Mouse (Mus musculus) MEL (cell line): ENCODE data around the gene Sgtb. TPM values are rescaled to one million over a fixed set of nuclear protein-coding genes. Genes with fewer than 3 reads are reported as not detected.

ENCODE experiments used
- DNase-seq: peaks from one replicate; pipeline ENCODE4 v3.0.0; 2011; ENCODE audit warnings: low read depth, low spot score
- H3K27ac ChIP-seq: 2 replicates; pipeline ENCODE4 v1.5.1; 2012; ENCODE audit warnings: low read depth, mild to moderate bottlenecking, control low read depth, low read length, moderate library complexity; ENCODE audit not compliant: control insufficient read depth
- H3K27me3 ChIP-seq, 2 experiments: fragments of 150-350 bp in 1 of 2; sonication (generic) in 1 of 2; 2 replicates each; pipeline ENCODE4 v1.6.1; 2012; ENCODE audit warnings: low read length in 2 of 2, mild to moderate bottlenecking in 2 of 2, improper control_type of control experiment in 1 of 2, moderate library complexity in 1 of 2; ENCODE audit not compliant: insufficient read depth in 2 of 2, control insufficient read depth in 1 of 2
- H3K36me3 ChIP-seq, 2 experiments: 2 replicates each; pipeline ENCODE4 v1.6.1; 2012 to 2014; ENCODE audit warnings: low read length in 2 of 2, improper control_type of control experiment in 1 of 2, inconsistent platforms in 1 of 2, mild to moderate bottlenecking in 1 of 2; ENCODE audit not compliant: insufficient read depth in 2 of 2, control insufficient read depth in 1 of 2
- H3K4me1 ChIP-seq, 2 experiments: fragments of 150-350 bp in 1 of 2; sonication (generic) in 1 of 2; 2 replicates each; pipeline ENCODE4 v1.6.1; 2012; ENCODE audit warnings: low read length in 2 of 2, improper control_type of control experiment in 1 of 2, mild to moderate bottlenecking in 1 of 2; ENCODE audit not compliant: insufficient read depth in 2 of 2, control insufficient read depth in 1 of 2
- H3K4me3 ChIP-seq, 2 experiments: fragments of 150-350 bp in 1 of 2; sonication (generic) in 1 of 2; 2 replicates each; pipeline ENCODE4 v1.5.1; 2012; ENCODE audit warnings: low read depth in 2 of 2, low read length in 2 of 2, mild to moderate bottlenecking in 2 of 2, moderate library complexity in 2 of 2, control low read depth in 1 of 2, improper control_type of control experiment in 1 of 2; ENCODE audit not compliant: control insufficient read depth in 1 of 2, insufficient read depth in 1 of 2
- H3K79me2 ChIP-seq: 2 replicates; pipeline ENCODE4 v1.6.1; 2012; ENCODE audit warnings: mild to moderate bottlenecking, low read length, moderate library complexity; ENCODE audit not compliant: control insufficient read depth, poor library complexity, insufficient read depth
- H3K9ac ChIP-seq: 2 replicates; pipeline ENCODE4 v1.6.1; 2012; ENCODE audit warnings: low read depth, mild to moderate bottlenecking, control low read depth, low read length, moderate library complexity; ENCODE audit not compliant: control insufficient read depth, poor library complexity, severe bottlenecking
- H3K9me3 ChIP-seq: fragments of 150-350 bp; sonication (generic); replicated peaks from 2 replicates; pipeline ENCODE4 v1.6.1; 2012; ENCODE audit warnings: mild to moderate bottlenecking, low read length, improper control_type of control experiment, moderate library complexity; ENCODE audit not compliant: insufficient read depth
- CHD1 ChIP-seq: IDR thresholded peaks from 2 replicates; pipeline ENCODE4 v1.6.1; 2012; ENCODE audit warnings: low read depth, mild to moderate bottlenecking, inconsistent platforms, low read length, improper control_type of control experiment
- CTCF ChIP-seq, 3 experiments: IDR thresholded peaks in 2 of 3; conservative IDR thresholded peaks in 1 of 3; 2 replicates each; pipeline ENCODE4 v1.5.1; 2011 to 2012; ENCODE audit warnings: low read length in 3 of 3, low read depth in 2 of 3, mild to moderate bottlenecking in 2 of 3, improper control_type of control experiment in 1 of 3, inconsistent platforms in 1 of 3, mixed read lengths in 1 of 3, moderate library complexity in 1 of 3; ENCODE audit not compliant: control insufficient read depth in 1 of 3, insufficient read depth in 1 of 3, poor library complexity in 1 of 3, severe bottlenecking in 1 of 3
- ELF1 ChIP-seq: IDR thresholded peaks from 2 replicates; pipeline ENCODE4 v1.6.1; 2014; ENCODE audit warnings: low read depth, mild to moderate bottlenecking, inconsistent platforms, low read length, improper control_type of control experiment, moderate library complexity
- EP300 ChIP-seq, 2 experiments: IDR thresholded peaks; 2 replicates each; pipeline ENCODE4 v1.6.1; 2011; ENCODE audit warnings: improper control_type of control experiment in 2 of 2, low read length in 2 of 2, low read depth in 1 of 2, mild to moderate bottlenecking in 1 of 2
- ETS1 ChIP-seq: IDR thresholded peaks from 2 replicates; pipeline ENCODE4 v1.6.1; 2012; ENCODE audit warnings: low read depth, mild to moderate bottlenecking, inconsistent platforms, low read length, improper control_type of control experiment, moderate library complexity
- GABPA ChIP-seq: IDR thresholded peaks from 2 replicates; pipeline ENCODE4 v1.6.1; 2012; ENCODE audit warnings: low read depth, mild to moderate bottlenecking, inconsistent platforms, low read length, improper control_type of control experiment, moderate library complexity
- GATA1 ChIP-seq: IDR thresholded peaks from 2 replicates; pipeline ENCODE4 v1.6.1; 2011; ENCODE audit warnings: low read depth, low read length, improper control_type of control experiment
- HCFC1 ChIP-seq: IDR thresholded peaks from 2 replicates; pipeline ENCODE4 v1.6.1; 2012; ENCODE audit warnings: low read depth, mild to moderate bottlenecking, inconsistent platforms, low read length, improper control_type of control experiment, moderate library complexity
- JUND ChIP-seq: IDR thresholded peaks from 2 replicates; pipeline ENCODE4 v1.6.1; 2011; ENCODE audit warnings: low read depth, mild to moderate bottlenecking, improper control_type of control experiment, low read length
- KAT2A ChIP-seq: conservative IDR thresholded peaks from 2 replicates; pipeline ENCODE4 v1.6.1; 2012; ENCODE audit warnings: low read depth, low read length, improper control_type of control experiment, inconsistent platforms
- MAFK ChIP-seq: IDR thresholded peaks from 2 replicates; pipeline ENCODE4 v1.6.1; 2011; ENCODE audit warnings: low read depth, mild to moderate bottlenecking, low read length, improper control_type of control experiment, borderline replicate concordance
- MEF2A ChIP-seq: IDR thresholded peaks from 2 replicates; pipeline ENCODE4 v1.6.1; 2014; ENCODE audit warnings: low read depth, mild to moderate bottlenecking, inconsistent platforms, low read length, improper control_type of control experiment; ENCODE audit not compliant: poor library complexity, insufficient replicate concordance, severe bottlenecking; ENCODE audit errors: extremely low read depth
- MXI1 ChIP-seq: IDR thresholded peaks from 2 replicates; pipeline ENCODE4 v1.6.1; 2011; ENCODE audit warnings: mild to moderate bottlenecking, low read depth, low read length, improper control_type of control experiment
- NELFE ChIP-seq: IDR thresholded peaks from 2 replicates; pipeline ENCODE4 v1.6.1; 2011; ENCODE audit warnings: low read depth, low read length, improper control_type of control experiment
- NRF1 ChIP-seq: IDR thresholded peaks from 2 replicates; pipeline ENCODE4 v1.6.1; 2014; ENCODE audit warnings: low read depth, mild to moderate bottlenecking, inconsistent platforms, low read length, improper control_type of control experiment, moderate library complexity; ENCODE audit not compliant: poor library complexity, insufficient read depth, severe bottlenecking
- POLR2AphosphoS2 ChIP-seq: IDR thresholded peaks from 2 replicates; pipeline ENCODE4 v1.6.1; 2011; ENCODE audit warnings: low read length, improper control_type of control experiment
- POLR2AphosphoS5 ChIP-seq: IDR thresholded peaks from 2 replicates; pipeline ENCODE4 v1.6.1; 2012; ENCODE audit warnings: low read depth, borderline replicate concordance, mild to moderate bottlenecking, inconsistent platforms, low read length, moderate library complexity, mixed read lengths
- RCOR1 ChIP-seq: IDR thresholded peaks from 2 replicates; pipeline ENCODE4 v1.6.1; 2012; ENCODE audit warnings: low read depth, mild to moderate bottlenecking, inconsistent platforms, low read length, improper control_type of control experiment
- SIN3A ChIP-seq: IDR thresholded peaks from 2 replicates; pipeline ENCODE4 v1.6.1; 2012; ENCODE audit warnings: low read length, improper control_type of control experiment, inconsistent platforms
- TBP ChIP-seq: IDR thresholded peaks from 2 replicates; pipeline ENCODE4 v1.8.0; 2011; ENCODE audit warnings: low read depth, low read length, improper control_type of control experiment
- USF1 ChIP-seq: IDR thresholded peaks from 2 replicates; pipeline ENCODE4 v1.6.1; 2014; ENCODE audit warnings: low read depth, mild to moderate bottlenecking, inconsistent platforms, low read length, improper control_type of control experiment, moderate library complexity
- USF2 ChIP-seq, 2 experiments: IDR thresholded peaks; 2 replicates each; pipeline ENCODE4 v1.6.1; 2011 to 2012; ENCODE audit warnings: improper control_type of control experiment in 2 of 2, low read length in 2 of 2, borderline replicate concordance in 1 of 2, inconsistent platforms in 1 of 2, low read depth in 1 of 2, mild to moderate bottlenecking in 1 of 2; ENCODE audit not compliant: insufficient read depth in 1 of 2
- ZC3H11A ChIP-seq: IDR thresholded peaks from 2 replicates; pipeline ENCODE4 v1.6.1; 2012; ENCODE audit warnings: low read depth, mild to moderate bottlenecking, inconsistent platforms, low read length, improper control_type of control experiment
- ZMIZ1 ChIP-seq: IDR thresholded peaks from 2 replicates; pipeline ENCODE4 v1.6.1; 2012; ENCODE audit warnings: low read depth, mild to moderate bottlenecking, inconsistent platforms, low read length, improper control_type of control experiment, moderate library complexity
- ZNF384 ChIP-seq: IDR thresholded peaks from 2 replicates; pipeline ENCODE4 v1.6.1; 2012; ENCODE audit warnings: low read depth, mild to moderate bottlenecking, inconsistent platforms, low read length, improper control_type of control experiment
- polyA plus RNA-seq, 2 experiments: library from polyadenylated mRNA; stranded (reverse) in 1 of 2; unstranded in 1 of 2; fragments of >175 nt in 1 of 2; fragments of >200 nt in 1 of 2; gene quantifications; 2 replicates each; pipeline versions ENCODE4 v1.2.1 to v1.2.4; 2012; ENCODE audit warnings: low replicate concordance in 2 of 2, low read depth in 1 of 2; ENCODE audit not compliant: insufficient read length in 2 of 2, insufficient read depth in 1 of 2, missing spikeins in 1 of 2
- total RNA-seq: library from RNA; depleted of rRNA; stranded (reverse); fragments of 300-350 nt; gene quantifications from 2 replicates; pipeline ENCODE4 v1.2.3, GENCODE M21; 2012

Gene Sgtb
- total and polyA plus RNA-seq, 3 experiments, result 0.11 TPM; not detected in 2

- TF ChIP-seq POLR2AphosphoS2, result no peak
Measured at GRCm38 (mm10) chr13:104060231-104060630, 49.3 kb upstream of the Sgtb start (continued).

DNA sequence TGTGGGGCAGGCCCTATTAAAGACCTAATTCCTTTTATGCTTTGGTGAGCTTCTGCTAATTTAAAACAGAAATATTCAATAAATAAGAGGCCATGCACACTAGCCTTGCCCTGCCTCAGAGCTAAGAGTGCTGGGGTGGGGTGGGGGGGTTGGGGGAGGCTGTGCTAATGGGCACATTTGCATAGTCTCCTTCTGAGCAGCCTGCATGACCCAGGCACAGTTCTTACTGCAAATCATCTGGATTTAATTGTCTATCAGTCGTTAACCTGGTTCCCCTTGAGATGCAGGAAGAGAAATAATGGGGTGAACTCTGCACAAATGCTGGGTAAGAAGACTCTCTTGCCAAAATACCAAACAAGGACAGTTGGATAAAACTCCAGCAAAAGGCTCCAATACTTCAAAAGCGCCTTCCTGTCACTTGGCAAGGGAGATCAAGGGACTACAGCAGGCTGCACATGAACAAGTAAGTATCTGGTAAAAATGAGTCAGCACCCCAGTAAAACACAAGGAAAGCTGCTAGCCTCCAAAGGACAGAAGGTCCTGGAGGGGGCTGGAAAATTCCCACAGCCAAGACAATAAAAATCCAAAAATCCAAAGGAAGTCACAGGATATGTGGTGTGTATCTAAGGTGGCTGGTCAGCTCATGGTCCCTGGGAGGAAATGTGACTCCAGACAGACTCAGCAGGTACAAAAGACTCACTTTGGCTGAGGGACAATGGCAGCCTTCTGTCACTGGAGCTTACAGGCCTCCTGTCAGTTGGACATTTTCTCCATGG lies 47.4 kb upstream of the Sgtb start:
- no peak for TF ChIP-seq SIN3A
- no peak for TF ChIP-seq ZNF384
- no peak for TF ChIP-seq NELFE
- TF ChIP-seq CTCF (IDR thresholded peaks at IDR 0.05 in 2 of 3, conservative IDR thresholded peaks at IDR 0.05 in 1 of 3; ENCODE audit: control insufficient read depth in 1 of 3, insufficient read depth in 1 of 3, low read depth in 2 of 3, low read length in 3 of 3, poor library complexity in 1 of 3, severe bottlenecking in 1 of 3), result no peak
- TF ChIP-seq ELF1, result no peak
- TF ChIP-seq KAT2A, result no peak
- TF ChIP-seq RCOR1, result no peak
- no peak for TF ChIP-seq ETS1
- no peak for TF ChIP-seq EP300 (IDR thresholded peaks at IDR 0.05; ENCODE audit: low read depth in 1 of 2, low read length in 2 of 2)
- no peak for TF ChIP-seq TBP
- no peak for TF ChIP-seq USF1
- TF ChIP-seq POLR2AphosphoS2, result no peak
- TF ChIP-seq GABPA, result no peak
- TF ChIP-seq USF2 (IDR thresholded peaks at IDR 0.05; ENCODE audit: borderline replicate concordance in 1 of 2, insufficient read depth in 1 of 2, low read depth in 1 of 2, low read length in 2 of 2), result no peak
- TF ChIP-seq ZMIZ1, result no peak
- TF ChIP-seq HCFC1, result no peak
- no peak for TF ChIP-seq MXI1
- no peak for TF ChIP-seq CHD1
- TF ChIP-seq, all 39 proteins: peak for 0
- Histone ChIP-seq H3K9me3 (no peaks in the 10 kb centered on the region), H3K27ac (no peak overlapping the region), H3K9ac (no peak overlapping the region), H3K79me2 (no peaks in the 10 kb centered on the region), H3K4me1 (peaks cover 0 to 2% of the 10 kb centered on the region in 2 experiments; a peak in 1 of 4 replicates), H3K36me3 (peaks cover 0 to 4% of the 10 kb centered on the region in 2 experiments; a peak in 2 of 4 replicates), H3K4me3 (no peak overlapping the region), H3K27me3 (no peaks in the 10 kb centered on the region)
- DNase-seq, result no peak

- no peak overlapping the region for H3K27ac ChIP-seq
- H3K36me3 ChIP-seq, result peaks cover 0 to 4% of the 10 kb centered on the region in 2 experiments; a peak in 2 of 4 replicates
- no peaks in the 10 kb centered on the region for H3K9me3 ChIP-seq
- no peaks in the 10 kb centered on the region for H3K27me3 ChIP-seq
- no peak overlapping the region for H3K9ac ChIP-seq
- H3K79me2 ChIP-seq, result no peaks in the 10 kb centered on the region
- no peak overlapping the region for H3K4me3 ChIP-seq
- no peak for DNase-seq
- TF ChIP-seq MAFK (no peak), MEF2A (no peak), HCFC1 (no peak), GATA1 (no peak), ZC3H11A (no peak), JUND (no peak), MXI1 (no peak), NRF1 (no peak), USF1 (no peak), TBP (no peak), POLR2AphosphoS5 (no peak)
- peaks cover 0 to 2% of the 10 kb centered on the region in 2 experiments; a peak in 1 of 4 replicates for H3K4me1 ChIP-seq
Measured at GRCm38 (mm10) chr13:104063061-104063460, 46.5 kb upstream of the Sgtb start.
